Mouse (Mus musculus) C2C12 (cell line): ENCODE measurements around the gene Agrp.

Experiments
- CTCF ChIP-seq: IDR thresholded peaks from one replicate; pipeline ENCODE4 v1.5.1; 2011; ENCODE audit not compliant: control insufficient read depth, insufficient read depth, insufficient read length
- MYOG ChIP-seq: IDR thresholded peaks from one replicate; pipeline ENCODE4 v1.6.1; 2011; ENCODE audit not compliant: control insufficient read depth, insufficient read length; ENCODE audit errors: extremely low read depth
- USF1 ChIP-seq: IDR thresholded peaks from one replicate; pipeline ENCODE4 v1.6.1; 2011; ENCODE audit warnings: low read depth, mild to moderate bottlenecking, control low read depth, moderate library complexity

DNA sequence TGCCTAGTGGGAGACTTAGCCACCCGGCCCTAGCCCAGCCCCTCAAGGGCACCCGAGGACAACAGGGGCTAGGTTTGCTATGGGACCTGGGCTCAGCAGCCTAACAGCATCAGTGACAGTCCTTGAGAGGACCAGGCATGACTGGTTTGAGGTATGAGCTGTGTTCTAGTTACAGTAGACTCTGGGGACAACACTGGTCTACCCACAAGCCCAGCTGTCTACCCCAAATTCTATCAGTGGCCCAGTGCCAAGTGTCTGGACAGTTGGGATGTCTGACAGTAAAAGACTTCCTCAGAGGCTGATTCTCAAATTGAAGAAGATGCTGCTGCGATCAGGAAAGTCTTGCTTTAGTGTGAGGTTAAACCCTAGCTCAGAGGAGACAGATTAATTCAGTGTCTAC is 91.9 kb downstream of the Agrp start:
- TF ChIP-seq USF1 (no peak), CTCF (no peak), MYOG (no peak)
